Mouse (Mus musculus) kidney, postnatal 0 days (tissue): Measurements from ENCODE around the gene Klhl25. TPM values are rescaled to one million over a fixed set of nuclear protein-coding genes. Genes with fewer than 3 reads are reported as not detected.
"Not testable (repeated sequence)": the region's sequence is repeated elsewhere in the genome, so short reads cannot be mapped to it uniquely, and the experiment has no call there.

Source experiments
- ATAC-seq: fragments of 200-750 bp; cut with Nextera tagmentation; replicated peaks from 2 replicates; pipeline ENCODE4 v1.8.0; 2017; ENCODE audit warnings: low read depth, moderate number of reproducible peaks, moderate TSS enrichment, moderate library complexity; ENCODE audit not compliant: low FRiP score
- DNase-seq: peaks from one replicate; pipeline ENCODE4 v3.0.0-alpha.2; 2016; ENCODE audit warnings: low spot score
- H3K27ac ChIP-seq: fragments of 300-500 bp; sonication (generic); 2 replicates; pipeline ENCODE4 v1.5.1; 2014; ENCODE audit warnings: mild to moderate bottlenecking
- H3K27me3 ChIP-seq: fragments of 300-500 bp; sonication (generic); 2 replicates; pipeline ENCODE4 v1.6.1; 2014; ENCODE audit warnings: low read length, mixed read lengths; ENCODE audit not compliant: insufficient read depth
- H3K36me3 ChIP-seq: fragments of 300-500 bp; sonication (generic); 2 replicates; pipeline ENCODE4 v1.6.1; 2014; ENCODE audit warnings: low read length, mixed read lengths; ENCODE audit not compliant: insufficient read depth
- H3K4me1 ChIP-seq: fragments of 300-500 bp; sonication (generic); replicated peaks from 2 replicates; pipeline ENCODE4 v1.6.1; 2014; ENCODE audit warnings: antibody characterized with exemption, low read length, mixed read lengths; ENCODE audit not compliant: insufficient read depth
- H3K4me2 ChIP-seq: fragments of 300-500 bp; sonication (generic); 2 replicates; pipeline ENCODE4 v1.6.1; 2014; ENCODE audit warnings: mild to moderate bottlenecking, low read length, moderate library complexity, mixed read lengths
- H3K4me3 ChIP-seq: fragments of 300-500 bp; sonication (generic); replicated peaks from 2 replicates; pipeline ENCODE4 v1.5.1; 2014; ENCODE audit warnings: low read depth, low read length
- H3K9ac ChIP-seq: fragments of 300-500 bp; sonication (generic); 2 replicates; pipeline ENCODE4 v1.6.1; 2014; ENCODE audit warnings: low read depth, low read length
- H3K9me3 ChIP-seq: fragments of 300-500 bp; sonication (generic); replicated peaks from 2 replicates; pipeline ENCODE4 v1.6.1; 2016; ENCODE audit warnings: low read length, inconsistent platforms, mixed read lengths
- CTCF ChIP-seq: IDR thresholded peaks from 2 replicates; pipeline ENCODE4 v1.5.1; 2016; ENCODE audit warnings: antibody characterized with exemption, low read depth, mild to moderate bottlenecking, moderate library complexity
- WGBS: fragments of 180-500 bp; shearing (Covaris S2); extraction: QIAGEN DNeasy Blood & Tissue Kit; methylation state at CpG from one replicate; pipeline ENCODE4 v1.1.7; 2014; 5-methylcytosine and 5-hydroxymethylcytosine counted together
- polyA plus RNA-seq: library from polyadenylated mRNA; unstranded; fragments of >200 nt; fragmentation: Nextera tagmentation; extraction: Ambion mirVana; gene quantifications from 2 replicates; pipeline ENCODE4 v1.2.1, GENCODE M21; 2015

Gene Klhl25
- polyA plus RNA-seq, 1 experiment from 2014 or later: 10.5 TPM

GRCm38 (mm10) chr7:75827357-75827756, 20.8 kb upstream of the Klhl25 start:
- no peaks in the 10 kb centered on the region for H3K4me1 ChIP-seq
- H3K27me3 ChIP-seq: no peaks in the 10 kb centered on the region
- DNase-seq: no peak
- ATAC-seq: no peak
- TF ChIP-seq CTCF: no peak
- no peaks in the 10 kb centered on the region for H3K9me3 ChIP-seq
- H3K36me3 ChIP-seq: no peaks in the 10 kb centered on the region
- H3K4me3 ChIP-seq: no peak overlapping the region
- H3K9ac ChIP-seq: no peak overlapping the region
- 94% methylated on average over 1 of the region's 1 CpGs for WGBS
- H3K4me2 ChIP-seq: no peak overlapping the region
- H3K27ac ChIP-seq: no peak overlapping the region

DNA sequence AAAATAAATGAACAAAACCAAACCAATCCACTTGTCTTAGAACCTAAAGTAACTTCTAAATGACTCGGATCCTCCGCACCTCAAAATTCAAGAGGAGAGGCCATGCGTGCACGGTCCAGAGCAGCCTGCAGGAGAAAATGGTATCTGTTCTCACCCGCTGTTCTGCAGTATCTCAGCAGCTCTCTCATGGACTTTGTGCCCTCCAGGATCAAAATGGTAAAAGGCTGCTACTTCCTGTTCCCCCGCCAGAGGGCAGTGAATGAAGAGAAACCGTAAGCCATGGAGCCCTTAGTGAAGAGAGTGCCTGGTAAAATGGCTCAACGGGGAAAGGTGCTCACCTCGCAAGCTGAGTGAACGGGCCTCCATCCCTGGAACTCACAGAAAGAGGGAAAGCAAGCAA, 20.3 kb upstream of the Klhl25 start:
- TF ChIP-seq CTCF: peak; percentile 84
- H3K27me3 ChIP-seq: no peaks in the 10 kb centered on the region
- H3K9ac ChIP-seq: no peak overlapping the region
- no peak overlapping the region for H3K4me3 ChIP-seq
- DNase-seq (peak; percentile 86), ATAC-seq (no peak)
- H3K4me1 ChIP-seq: no peaks in the 10 kb centered on the region
- no peak overlapping the region for H3K4me2 ChIP-seq
- no peak overlapping the region for H3K27ac ChIP-seq
- H3K36me3 ChIP-seq: no peaks in the 10 kb centered on the region
- no peaks in the 10 kb centered on the region for H3K9me3 ChIP-seq
- 24% methylated on average over 10 of the region's 10 CpGs for WGBS

- Histone ChIP-seq H3K4me3 (no peak overlapping the region), H3K9ac (no peak overlapping the region), H3K36me3 (no peaks in the 10 kb centered on the region), H3K27me3 (no peaks in the 10 kb centered on the region), H3K4me1 (no peaks in the 10 kb centered on the region), H3K4me2 (no peak overlapping the region), H3K27ac (no peak overlapping the region), H3K9me3 (no peaks in the 10 kb centered on the region)
- TF ChIP-seq CTCF: no peak
- ATAC-seq (no peak), DNase-seq (no peak)
- 85% methylated on average over 5 of the region's 5 CpGs for WGBS
Measured at GRCm38 (mm10) chr7:75828536-75828935, 19.6 kb upstream of the Klhl25 start.

DNA sequence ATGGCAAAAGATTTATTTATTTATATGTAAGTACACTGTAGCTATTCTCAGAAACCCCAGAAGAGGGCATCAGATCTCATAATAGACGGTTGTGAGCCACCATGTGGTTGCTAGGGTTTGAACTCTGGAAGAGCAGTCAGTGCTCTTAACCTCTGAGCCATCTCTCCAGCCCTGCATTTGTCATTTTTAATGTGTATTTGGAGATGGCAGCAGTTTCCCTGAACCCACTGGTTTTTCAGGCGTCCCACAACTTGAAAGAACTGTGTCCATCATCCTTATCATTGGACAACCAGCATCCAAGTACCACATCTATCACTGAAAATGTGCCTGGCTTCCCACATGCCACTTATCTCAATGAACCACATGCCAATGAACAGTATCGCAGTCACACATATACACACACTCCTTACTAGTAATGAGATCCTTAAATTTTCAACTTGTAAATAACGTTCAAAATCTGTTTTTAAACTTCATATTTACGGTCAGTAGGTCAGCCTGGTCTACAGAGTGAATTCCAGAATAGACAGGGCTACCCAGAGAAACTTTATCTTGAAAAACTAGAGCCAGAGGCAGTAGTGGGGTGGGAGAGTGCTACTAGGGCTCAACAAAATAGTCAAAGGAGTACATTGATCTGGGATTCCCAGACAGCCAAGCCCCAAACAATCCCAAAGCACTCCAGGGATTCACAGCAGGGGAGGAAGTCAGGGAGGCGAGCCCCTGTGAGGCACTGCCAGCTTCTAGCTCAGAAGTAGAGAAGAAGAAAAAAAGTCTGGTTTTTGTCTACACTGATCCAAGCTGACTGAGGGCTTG, 17.7 kb upstream of the Klhl25 start:
- H3K9me3 ChIP-seq: no peaks in the 10 kb centered on the region
- no peak overlapping the region for H3K9ac ChIP-seq
- 80% methylated on average over 6 of the region's 6 CpGs for WGBS
- no peaks in the 10 kb centered on the region for H3K36me3 ChIP-seq
- no peaks in the 10 kb centered on the region for H3K4me1 ChIP-seq
- ATAC-seq (no peak), DNase-seq (no peak)
- H3K4me3 ChIP-seq: no peak overlapping the region
- peak; percentile 53 for TF ChIP-seq CTCF
- no peak overlapping the region for H3K4me2 ChIP-seq
- H3K27ac ChIP-seq: no peak overlapping the region
- no peaks in the 10 kb centered on the region for H3K27me3 ChIP-seq

DNA sequence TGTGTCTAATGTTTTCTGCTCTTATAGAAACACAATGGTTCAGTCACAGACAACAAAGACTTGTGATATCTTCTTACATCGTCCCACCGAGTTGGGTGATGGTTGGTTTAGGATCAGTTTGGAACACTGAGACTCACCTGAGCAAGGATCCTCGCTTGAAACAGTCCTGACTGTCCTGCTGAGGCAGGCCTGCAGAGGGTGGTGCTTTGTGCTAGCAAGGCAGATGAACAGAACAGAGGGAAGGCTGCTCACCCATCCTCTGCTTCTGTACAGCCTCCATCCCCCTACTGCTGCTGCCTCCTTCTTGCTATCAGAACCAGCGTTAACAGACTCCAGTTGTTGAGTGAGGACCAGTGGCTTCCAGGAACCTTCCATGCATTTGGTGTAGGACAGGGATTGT, 14.2 kb upstream of the Klhl25 start:
- H3K4me1 ChIP-seq, ATAC-seq, H3K36me3 ChIP-seq, H3K4me3 ChIP-seq, H3K27me3 ChIP-seq, H3K27ac ChIP-seq, H3K9ac ChIP-seq, DNase-seq, H3K9me3 ChIP-seq, H3K4me2 ChIP-seq: not testable (repeated sequence)
- 76% methylated on average over 3 of the region's 4 CpGs for WGBS

- H3K9ac ChIP-seq, H3K9me3 ChIP-seq, ATAC-seq, H3K4me1 ChIP-seq, DNase-seq, H3K36me3 ChIP-seq, H3K4me2 ChIP-seq, H3K4me3 ChIP-seq, H3K27ac ChIP-seq, H3K27me3 ChIP-seq: not testable (repeated sequence)
- 41% methylated on average over 3 of the region's 6 CpGs for WGBS
Measured at GRCm38 (mm10) chr7:75834932-75835631, 13.0 kb upstream of the Klhl25 start.
